Mouse (Mus musculus) splenic B cell, adult 2 months (primary cell): Measurements from ENCODE around the gene Bcl2a1b.
"Not testable (repeated sequence)": the region's sequence is repeated elsewhere in the genome, so short reads cannot be mapped to it uniquely, and the experiment has no call there.

ENCODE experiments used
- DNase-seq: peaks from one replicate; pipeline ENCODE4 v3.0.0-alpha.2; 2011; ENCODE audit warnings: low read depth, low spot score
- H3K27me3 ChIP-seq: 2 replicates; pipeline ENCODE4 v1.6.1; 2012; ENCODE audit warnings: mild to moderate bottlenecking, low read length, moderate library complexity, mixed read lengths; ENCODE audit not compliant: control insufficient read depth, poor library complexity, insufficient read depth, severe bottlenecking
- H3K36me3 ChIP-seq: 2 replicates; pipeline ENCODE4 v1.6.1; 2012; ENCODE audit warnings: mild to moderate bottlenecking, low read length, moderate library complexity, mixed read lengths; ENCODE audit not compliant: control insufficient read depth, poor library complexity, insufficient read depth, severe bottlenecking

The Bcl2a1b gene

GRCm38 (mm10) chr9:89220704-89221287 is 21.8 kb downstream of the Bcl2a1b start:
- not testable (repeated sequence) for H3K36me3 ChIP-seq, DNase-seq, H3K27me3 ChIP-seq

DNA sequence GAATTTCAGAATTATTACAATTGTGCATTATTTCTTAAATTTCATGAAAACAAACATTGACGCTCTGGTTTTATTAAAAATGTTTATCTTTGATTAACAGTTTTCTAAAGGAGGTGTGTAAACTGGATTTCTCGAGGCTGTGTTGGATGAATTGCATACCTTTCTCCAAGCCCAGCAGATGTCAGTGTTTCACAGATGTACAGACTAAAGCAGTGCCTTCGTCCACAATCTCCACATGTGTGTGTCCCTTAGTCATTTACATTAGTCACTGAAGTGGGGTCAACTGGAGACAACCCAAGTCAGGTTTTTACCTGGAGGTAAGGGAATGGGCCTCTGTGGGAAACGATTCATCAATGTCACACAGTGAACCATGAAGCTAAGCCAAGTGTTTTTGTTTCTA is 27.1 kb downstream of the Bcl2a1b start:
- no peaks in the 10 kb centered on the region for H3K36me3 ChIP-seq
- DNase-seq: peak; percentile 18
- no peaks in the 10 kb centered on the region for H3K27me3 ChIP-seq

- Histone ChIP-seq H3K36me3 (no peaks in the 10 kb centered on the region), H3K27me3 (no peaks in the 10 kb centered on the region)
- peak; percentile 51 for DNase-seq
Observed at GRCm38 (mm10) chr9:89228122-89228521, 29.1 kb downstream of the Bcl2a1b start.

DNA sequence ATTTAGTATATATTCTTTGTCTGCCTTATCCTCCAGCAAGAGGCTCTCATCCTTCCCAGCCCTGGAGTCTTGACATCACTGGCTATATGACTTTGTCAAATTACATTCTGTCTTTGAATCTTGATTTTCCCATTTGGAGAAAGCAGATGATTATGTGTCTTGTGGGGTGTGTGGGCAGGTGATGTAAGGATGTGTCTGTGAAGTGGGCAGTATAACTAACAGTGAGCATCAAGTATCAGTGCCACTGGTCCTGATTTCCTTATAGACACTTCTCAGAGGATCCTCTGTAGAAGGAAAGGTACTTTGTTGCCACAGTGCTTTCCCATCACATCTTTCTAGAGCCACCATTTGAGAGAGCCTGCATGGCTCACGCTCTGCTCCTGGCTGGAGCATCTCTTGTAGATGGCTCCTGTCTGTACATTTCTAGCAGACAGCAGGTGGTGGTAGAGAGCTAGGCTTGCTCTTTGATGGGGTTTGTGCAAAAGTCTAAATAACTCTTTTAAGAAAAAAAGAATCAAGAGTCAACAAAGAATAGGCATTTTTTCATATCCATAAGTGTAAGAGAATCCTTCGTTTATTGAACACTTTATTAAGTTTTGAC is 32.0 kb downstream of the Bcl2a1b start:
- not testable (repeated sequence) for DNase-seq, H3K27me3 ChIP-seq, H3K36me3 ChIP-seq

- not testable (repeated sequence) for DNase-seq, H3K36me3 ChIP-seq, H3K27me3 ChIP-seq
Observed at GRCm38 (mm10) chr9:89237131-89237530, 38.1 kb downstream of the Bcl2a1b start.

DNA sequence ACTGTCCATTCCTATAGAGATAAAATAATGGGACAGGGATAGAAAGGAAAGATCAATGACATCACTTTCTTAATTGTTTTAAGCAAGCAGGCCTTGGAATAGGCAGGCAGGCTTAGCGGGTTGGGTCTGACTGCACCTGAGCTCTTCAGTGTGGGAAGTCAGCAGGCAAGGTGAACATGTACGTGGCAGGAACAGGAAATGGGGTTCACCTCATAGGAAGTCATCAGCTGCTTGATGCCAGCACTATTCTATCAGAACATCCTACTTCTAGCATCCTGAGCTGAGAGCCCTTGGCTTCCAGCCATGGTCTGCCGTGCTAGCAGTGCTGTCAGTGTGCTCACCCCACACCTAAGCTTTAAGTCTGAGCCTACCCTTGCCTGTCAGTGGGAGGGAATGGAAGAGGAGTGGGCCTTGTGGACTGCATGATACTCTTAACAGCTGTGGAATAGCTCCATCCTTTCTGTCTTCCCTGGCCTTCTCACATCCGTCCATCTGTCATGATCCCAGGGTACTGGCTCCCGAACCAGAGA is 40.0 kb downstream of the Bcl2a1b start:
- not testable (repeated sequence) for H3K27me3 ChIP-seq, DNase-seq

GRCm38 (mm10) chr9:89240516-89241019 is 41.6 kb downstream of the Bcl2a1b start:
- H3K36me3 ChIP-seq, H3K27me3 ChIP-seq, DNase-seq: not testable (repeated sequence)

More for the DNA sequence above, 40.0 kb downstream of the Bcl2a1b start:
- H3K36me3 ChIP-seq: not testable (repeated sequence)

GRCm38 (mm10) chr9:89253400-89253799 is 54.4 kb downstream of the Bcl2a1b start:
- no peaks in the 10 kb centered on the region for H3K36me3 ChIP-seq
- DNase-seq: no peak
- H3K27me3 ChIP-seq: no peaks in the 10 kb centered on the region

- Histone ChIP-seq H3K27me3 (no peaks in the 10 kb centered on the region), H3K36me3 (no peaks in the 10 kb centered on the region)
- peak; percentile 15 for DNase-seq
Observed at GRCm38 (mm10) chr9:89256556-89257335, 57.7 kb downstream of the Bcl2a1b start.
